Mouse (Mus musculus) liver, postnatal 0 days (tissue): ENCODE results near the gene Gm21885. TPM values are rescaled to one million over a fixed set of nuclear protein-coding genes. Genes with fewer than 3 reads are reported as not detected.

Experiments
- ATAC-seq: fragments of 200-750 bp; cut with Nextera tagmentation; 2 replicates; pipeline ENCODE4 v1.8.0; 2017; ENCODE audit warnings: mild to moderate bottlenecking, moderate library complexity
- DNase-seq: peaks from one replicate; pipeline ENCODE4 v3.0.0-alpha.2; 2016
- H3K27ac ChIP-seq: fragments of 300-500 bp; sonication (generic); 2 replicates; pipeline ENCODE4 v1.5.1; 2014; ENCODE audit warnings: antibody characterized with exemption, moderate library complexity, mild to moderate bottlenecking, low read depth
- H3K27me3 ChIP-seq: fragments of 300-500 bp; sonication (generic); 2 replicates; pipeline ENCODE4 v1.6.1; 2014; ENCODE audit warnings: low read length, control low read depth, mixed read lengths; ENCODE audit not compliant: insufficient read depth
- H3K36me3 ChIP-seq: fragments of 300-500 bp; sonication (generic); replicated peaks from 2 replicates; pipeline ENCODE4 v1.6.1; 2014; ENCODE audit warnings: mild to moderate bottlenecking, control low read depth, low read length, moderate library complexity, mixed read lengths; ENCODE audit not compliant: insufficient read depth
- H3K4me1 ChIP-seq: fragments of 300-500 bp; sonication (generic); 2 replicates; pipeline ENCODE4 v1.6.1; 2014; ENCODE audit warnings: antibody characterized with exemption, mild to moderate bottlenecking, control low read depth; ENCODE audit not compliant: insufficient read depth
- H3K4me2 ChIP-seq: fragments of 300-500 bp; sonication (generic); 2 replicates; pipeline ENCODE4 v1.6.1; 2014; ENCODE audit warnings: low read depth, mild to moderate bottlenecking, low read length, moderate library complexity, mixed read lengths
- H3K4me3 ChIP-seq: fragments of 300-500 bp; sonication (generic); 2 replicates; pipeline ENCODE4 v1.5.1; 2014; ENCODE audit warnings: low read depth, low read length
- H3K9ac ChIP-seq: fragments of 300-500 bp; sonication (generic); replicated peaks from 2 replicates; pipeline ENCODE4 v1.6.1; 2014; ENCODE audit warnings: mild to moderate bottlenecking, moderate library complexity
- H3K9me3 ChIP-seq: fragments of 300-500 bp; sonication (generic); 2 replicates; pipeline ENCODE4 v1.6.1; 2016; ENCODE audit warnings: mild to moderate bottlenecking, control low read depth, low read length, mixed read lengths
- CTCF ChIP-seq: sonication (generic); IDR thresholded peaks from 2 replicates; pipeline ENCODE4 v1.5.1; 2016; ENCODE audit warnings: antibody characterized with exemption, low read depth
- EP300 ChIP-seq: IDR thresholded peaks from 2 replicates; pipeline ENCODE4 v1.6.1; 2016; ENCODE audit warnings: antibody characterized with exemption, low read depth, mild to moderate bottlenecking
- WGBS: fragments of 180-500 bp; shearing (Covaris S2); extraction: QIAGEN DNeasy Blood & Tissue Kit; methylation state at CpG from one replicate; pipeline ENCODE4 v1.1.7; 2014; ENCODE audit not compliant: insufficient replicate concordance; 5-methylcytosine and 5-hydroxymethylcytosine counted together
- polyA plus RNA-seq: library from polyadenylated mRNA; unstranded; fragments of >200 nt; fragmentation: Nextera tagmentation; extraction: Ambion mirVana; gene quantifications from 2 replicates; pipeline ENCODE4 v1.2.1, GENCODE M21; 2015

The Gm21885 gene
- polyA plus RNA-seq, 1 experiment from 2014 or later: 0.42 TPM

GRCm38 (mm10) chr11:94285886-94286574 lies 4.4 kb downstream of the Gm21885 start:
- Histone ChIP-seq H3K4me3 (no peak overlapping the region), H3K9me3 (no peaks in the 10 kb centered on the region), H3K36me3 (peaks cover 48% of the 10 kb centered on the region), H3K27me3 (no peaks in the 10 kb centered on the region), H3K4me2 (no peak overlapping the region), H3K27ac (no peak overlapping the region), H3K9ac (no peak overlapping the region), H3K4me1 (peaks cover 10% of the 10 kb centered on the region; the same call in 1 of the 2 replicates)
- no peak for ATAC-seq
- 85% methylated on average over 11 of the region's 11 CpGs for WGBS
- no peak for DNase-seq
- TF ChIP-seq EP300 (no peak), CTCF (no peak)

GRCm38 (mm10) chr11:94287105-94287504 lies 5.4 kb downstream of the Gm21885 start:
- DNase-seq: no peak
- Histone ChIP-seq H3K4me3 (no peak overlapping the region), H3K27ac (no peak overlapping the region), H3K4me2 (no peak overlapping the region), H3K4me1 (peaks cover 3% of the 10 kb centered on the region; the same call in 1 of the 2 replicates), H3K36me3 (peaks cover 57% of the 10 kb centered on the region), H3K9ac (no peak overlapping the region), H3K9me3 (no peaks in the 10 kb centered on the region), H3K27me3 (no peaks in the 10 kb centered on the region)
- WGBS: 94% methylated on average over 5 of the region's 5 CpGs
- no peak for ATAC-seq
- no peak for TF ChIP-seq EP300
- no peak for TF ChIP-seq CTCF

DNA sequence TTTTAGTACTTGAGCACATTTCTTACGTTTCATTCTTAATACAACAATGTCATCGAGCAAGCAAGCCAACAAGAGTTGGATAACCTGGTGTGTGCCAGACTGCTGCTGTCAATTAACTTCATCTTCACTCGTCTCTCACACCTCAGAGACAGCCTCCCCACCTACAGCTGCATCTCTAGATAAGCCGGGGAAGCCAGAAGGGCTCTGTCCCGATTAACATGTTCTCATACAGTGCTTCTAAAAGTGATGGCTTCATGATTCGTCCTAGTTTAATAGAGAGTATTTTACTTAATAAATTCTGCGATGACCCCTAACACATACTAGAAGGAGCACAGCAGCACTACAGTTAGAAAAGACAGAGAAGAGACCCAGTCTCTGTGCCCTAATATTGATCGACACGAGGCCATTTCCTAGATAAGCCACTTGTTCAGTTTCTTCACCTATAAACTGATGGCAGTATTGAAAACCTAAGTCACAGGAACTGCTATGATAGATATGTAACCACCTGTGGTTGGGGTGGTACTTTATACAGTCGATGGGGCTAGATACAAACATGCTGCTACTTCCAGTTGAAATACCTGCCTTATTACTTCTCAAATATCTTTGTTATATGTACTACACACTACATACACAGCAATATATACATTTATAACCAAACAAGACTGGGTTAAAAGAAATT lies 8.5 kb downstream of the Gm21885 start:
- H3K9me3 ChIP-seq: no peaks in the 10 kb centered on the region
- TF ChIP-seq EP300: peak; percentile 83
- TF ChIP-seq CTCF: no peak
- 63% methylated on average over 10 of the region's 10 CpGs for WGBS
- H3K4me1 ChIP-seq: no peaks in the 10 kb centered on the region
- peak; percentile 51 for DNase-seq
- H3K4me3 ChIP-seq: no peak overlapping the region
- peaks cover 77% of the 10 kb centered on the region for H3K36me3 ChIP-seq
- peak; percentile 95 for ATAC-seq
- no peak overlapping the region for H3K9ac ChIP-seq
- peak overlapping the region; percentile 75 for H3K27ac ChIP-seq
- no peaks in the 10 kb centered on the region for H3K27me3 ChIP-seq
- H3K4me2 ChIP-seq: peak overlapping the region; percentile 56

- H3K36me3 ChIP-seq: peaks cover 93% of the 10 kb centered on the region
- ATAC-seq: no peak
- H3K27me3 ChIP-seq: no peaks in the 10 kb centered on the region
Measured at GRCm38 (mm10) chr11:94294996-94295845, 13.5 kb downstream of the Gm21885 start.

DNA sequence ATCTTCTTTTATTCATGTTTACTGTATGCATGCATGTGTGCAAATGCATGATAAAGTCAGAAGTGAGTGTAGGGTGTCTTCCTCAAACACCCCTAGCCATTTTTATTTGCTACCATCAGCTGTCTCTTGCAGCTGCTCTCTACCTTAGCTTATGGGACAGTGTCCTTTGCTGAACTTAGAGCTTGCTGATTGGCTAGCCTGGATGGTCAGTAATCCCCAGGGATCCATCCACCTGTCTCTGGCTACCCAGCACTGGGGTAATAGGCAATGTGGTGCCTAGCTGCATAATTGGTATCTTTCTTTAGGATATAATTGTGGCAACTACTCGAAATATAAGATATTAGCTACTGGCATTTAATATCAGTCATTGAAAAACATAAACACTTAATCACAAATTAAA lies 31.1 kb downstream of the Gm21885 start:
- no peak for DNase-seq
- H3K27me3 ChIP-seq: no peaks in the 10 kb centered on the region
- no peak for TF ChIP-seq CTCF
- no peak for TF ChIP-seq EP300
- H3K4me3 ChIP-seq: no peak overlapping the region
- H3K9ac ChIP-seq: no peak overlapping the region
- H3K36me3 ChIP-seq: peaks cover 15% of the 10 kb centered on the region
- WGBS: 77% methylated on average over 1 of the region's 1 CpGs
- H3K4me2 ChIP-seq: no peak overlapping the region
- no peak for ATAC-seq
- no peaks in the 10 kb centered on the region for H3K9me3 ChIP-seq
- peaks cover 45% of the 10 kb centered on the region for H3K4me1 ChIP-seq
- no peak overlapping the region for H3K27ac ChIP-seq

More at GRCm38 (mm10) chr11:94294996-94295845, 13.5 kb downstream of the Gm21885 start:
- no peak overlapping the region for H3K4me2 ChIP-seq
- H3K4me3 ChIP-seq: no peak overlapping the region
- H3K27ac ChIP-seq: no peak overlapping the region
- WGBS: 92% methylated on average over 9 of the region's 9 CpGs
- no peaks in the 10 kb centered on the region for H3K4me1 ChIP-seq
- DNase-seq: no peak
- TF ChIP-seq CTCF: no peak
- no peak for TF ChIP-seq EP300
- no peaks in the 10 kb centered on the region for H3K9me3 ChIP-seq
- H3K9ac ChIP-seq: no peak overlapping the region

DNA sequence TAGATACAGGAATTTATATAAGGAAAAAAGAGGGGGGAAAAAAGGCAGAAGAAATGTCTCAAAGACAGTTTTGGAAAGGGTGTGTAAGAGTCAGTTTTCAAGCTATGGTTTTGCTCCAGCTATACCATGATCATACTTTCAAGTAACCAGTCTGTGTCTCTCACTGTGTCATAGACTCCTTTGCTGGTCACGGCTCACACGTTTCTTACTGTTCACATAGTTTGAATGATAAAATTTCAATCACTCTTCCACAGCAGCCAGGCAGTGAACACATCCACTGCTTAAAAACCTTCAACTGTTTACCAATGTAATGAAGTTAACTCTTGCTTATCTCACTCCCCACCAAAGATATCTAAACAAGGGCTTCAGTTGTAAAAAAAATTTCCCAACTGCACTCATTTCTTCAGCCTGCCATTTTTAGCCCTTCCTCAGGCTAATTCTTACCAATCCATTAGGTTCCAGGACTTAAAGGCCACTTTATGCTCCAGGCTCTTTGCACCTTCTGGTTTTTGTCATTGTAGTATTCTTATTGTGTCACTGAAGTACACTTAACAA lies 32.5 kb downstream of the Gm21885 start:
- DNase-seq: no peak
- H3K4me1 ChIP-seq: peaks cover 52% of the 10 kb centered on the region
- peak overlapping the region; percentile 15; the same call in 1 of the 2 replicates for H3K4me2 ChIP-seq
- no peaks in the 10 kb centered on the region for H3K27me3 ChIP-seq
- no peaks in the 10 kb centered on the region for H3K9me3 ChIP-seq
- 43% methylated on average over 2 of the region's 2 CpGs for WGBS
- no peak for TF ChIP-seq CTCF
- no peak for TF ChIP-seq EP300
- H3K4me3 ChIP-seq: no peak overlapping the region
- no peak overlapping the region for H3K9ac ChIP-seq
- H3K36me3 ChIP-seq: peaks cover 7% of the 10 kb centered on the region
- H3K27ac ChIP-seq: peak overlapping the region; percentile 30; the same call in 1 of the 2 replicates
- no peak; the same call in 1 of the 2 replicates for ATAC-seq
